Mouse (Mus musculus) forebrain, embryonic 14.5 days (tissue): ENCODE measurements around the gene Eef2. TPM values are rescaled to one million over a fixed set of nuclear protein-coding genes. Genes with fewer than 3 reads are reported as not detected.

Experiments
- ATAC-seq: fragments of 200-750 bp; cut with Nextera tagmentation; 2 replicates; pipeline ENCODE4 v1.8.0; 2017; ENCODE audit warnings: mild to moderate bottlenecking, moderate library complexity
- DNase-seq: peaks from one replicate; pipeline ENCODE4 v3.0.0-alpha.2; 2015; ENCODE audit warnings: low spot score
- H3K27ac ChIP-seq: fragments of 300-500 bp; sonication (generic); 2 replicates; pipeline ENCODE4 v1.5.1; 2014; ENCODE audit warnings: low read depth, mild to moderate bottlenecking, control low read depth, low read length, moderate library complexity
- H3K27me3 ChIP-seq: fragments of 300-500 bp; sonication (generic); replicated peaks from 2 replicates; pipeline ENCODE4 v1.6.1; 2014; ENCODE audit warnings: low read length, control low read depth, mixed read lengths; ENCODE audit not compliant: control insufficient read depth, insufficient read depth
- H3K36me3 ChIP-seq: fragments of 300-500 bp; sonication (generic); 2 replicates; pipeline ENCODE4 v1.6.1; 2014; ENCODE audit warnings: low read length, control low read depth; ENCODE audit not compliant: control insufficient read depth, insufficient read depth
- H3K4me1 ChIP-seq: fragments of 300-500 bp; sonication (generic); 2 replicates; pipeline ENCODE4 v1.6.1; 2014; ENCODE audit warnings: antibody characterized with exemption, low read length, control low read depth; ENCODE audit not compliant: control insufficient read depth, insufficient read depth
- H3K4me2 ChIP-seq: fragments of 300-500 bp; sonication (generic); 2 replicates; pipeline ENCODE4 v1.6.1; 2014; ENCODE audit warnings: mild to moderate bottlenecking, control low read depth, low read length
- H3K4me3 ChIP-seq: fragments of 300-500 bp; sonication (generic); 2 replicates; pipeline ENCODE4 v1.5.1; 2014; ENCODE audit warnings: low read depth, low read length, control low read depth
- H3K9ac ChIP-seq: fragments of 300-500 bp; sonication (generic); 2 replicates; pipeline ENCODE4 v1.6.1; 2014; ENCODE audit warnings: mild to moderate bottlenecking, low read length, control low read depth, moderate library complexity
- H3K9me3 ChIP-seq: fragments of 300-500 bp; sonication (generic); replicated peaks from 2 replicates; pipeline ENCODE4 v1.6.1; 2016; ENCODE audit warnings: low read length, control low read depth, mixed read lengths; ENCODE audit not compliant: control insufficient read depth
- WGBS: fragments of 180-500 bp; shearing (Covaris S2); extraction: QIAGEN DNeasy Blood & Tissue Kit; methylation state at CpG from one replicate; pipeline ENCODE4 v1.1.7; 2014; 5-methylcytosine and 5-hydroxymethylcytosine counted together
- polyA plus RNA-seq: library from polyadenylated mRNA; unstranded; fragments of >200 nt; fragmentation: Nextera tagmentation; extraction: Ambion mirVana; gene quantifications from 2 replicates; pipeline ENCODE4 v1.2.1, GENCODE M21; 2014

The Eef2 gene
- polyA plus RNA-seq, 1 experiment from 2014 or later: 520 TPM

- Histone ChIP-seq H3K4me3 (peak overlapping the region; percentile 82), H3K4me2 (peak overlapping the region; percentile 94), H3K9me3 (no peaks in the 10 kb centered on the region), H3K4me1 (peaks cover 13% of the 10 kb centered on the region), H3K36me3 (peaks cover 8% of the 10 kb centered on the region), H3K27ac (peak overlapping the region; percentile 88; the same call in 1 of the 2 replicates), H3K27me3 (peaks cover 19% of the 10 kb centered on the region), H3K9ac (peak overlapping the region; percentile 88)
- DNase-seq (no peak), ATAC-seq (no peak)
- 59% methylated on average over 11 of the region's 11 CpGs for WGBS
These were observed 37.5 kb upstream of the Eef2 start for GRCm38 (mm10) chr10:81138821-81139528.

- 81% methylated on average over 4 of the region's 4 CpGs for WGBS
- ATAC-seq (no peak), DNase-seq (no peak)
- H3K9me3 ChIP-seq: no peaks in the 10 kb centered on the region
- H3K4me3 ChIP-seq: peak overlapping the region; percentile 82; the same call in 1 of the 2 replicates
- no peak overlapping the region for H3K27ac ChIP-seq
- peaks cover 13% of the 10 kb centered on the region for H3K36me3 ChIP-seq
- H3K9ac ChIP-seq: peak overlapping the region; percentile 88
- H3K27me3 ChIP-seq: peaks cover 14% of the 10 kb centered on the region
- peaks cover 13% of the 10 kb centered on the region for H3K4me1 ChIP-seq
- peak overlapping the region; percentile 94 for H3K4me2 ChIP-seq
These were observed 36.9 kb upstream of the Eef2 start for GRCm38 (mm10) chr10:81139529-81139846.

- Histone ChIP-seq H3K36me3 (peaks cover 18% of the 10 kb centered on the region), H3K4me2 (peak overlapping the region; percentile 94; the same call in 1 of the 2 replicates), H3K9me3 (no peaks in the 10 kb centered on the region), H3K27ac (no peak overlapping the region), H3K9ac (peak overlapping the region; percentile 88; the same call in 1 of the 2 replicates), H3K27me3 (peaks cover 10% of the 10 kb centered on the region), H3K4me3 (no peak overlapping the region), H3K4me1 (peaks cover 13% of the 10 kb centered on the region)
- 67% methylated on average over 8 of the region's 8 CpGs for WGBS
- DNase-seq: no peak
- no peak for ATAC-seq
These were observed 36.4 kb upstream of the Eef2 start for GRCm38 (mm10) chr10:81140005-81140404.

- peaks cover 13% of the 10 kb centered on the region for H3K4me1 ChIP-seq
- no peak overlapping the region for H3K4me3 ChIP-seq
- no peaks in the 10 kb centered on the region for H3K9me3 ChIP-seq
- peaks cover 27% of the 10 kb centered on the region for H3K36me3 ChIP-seq
- 74% methylated on average over 10 of the region's 10 CpGs for WGBS
- no peak for DNase-seq
- H3K9ac ChIP-seq: peak overlapping the region; percentile 29; the same call in 1 of the 2 replicates
- no peak overlapping the region for H3K4me2 ChIP-seq
- H3K27me3 ChIP-seq: peaks cover under 1% of the 10 kb centered on the region; the same call in 1 of the 2 replicates
- H3K27ac ChIP-seq: no peak overlapping the region
- no peak for ATAC-seq
These were observed 35.5 kb upstream of the Eef2 start for GRCm38 (mm10) chr10:81140717-81141454.

- peaks cover 13% of the 10 kb centered on the region for H3K4me1 ChIP-seq
These were observed 34.8 kb upstream of the Eef2 start for GRCm38 (mm10) chr10:81141455-81142210.

GRCm38 (mm10) chr10:81142551-81142981, 33.9 kb upstream of the Eef2 start:
- no peaks in the 10 kb centered on the region for H3K9me3 ChIP-seq
- WGBS: 67% methylated on average over 5 of the region's 5 CpGs
- no peak overlapping the region for H3K4me3 ChIP-seq
- H3K27ac ChIP-seq: peak overlapping the region; percentile 24; the same call in 1 of the 2 replicates
- H3K27me3 ChIP-seq: no peaks in the 10 kb centered on the region
- ATAC-seq (no peak), DNase-seq (peak; percentile 31)
- no peak overlapping the region for H3K4me2 ChIP-seq
- H3K9ac ChIP-seq: no peak overlapping the region
- H3K4me1 ChIP-seq: peaks cover 13% of the 10 kb centered on the region
- H3K36me3 ChIP-seq: peaks cover 44% of the 10 kb centered on the region

More at GRCm38 (mm10) chr10:81141455-81142210, 34.8 kb upstream of the Eef2 start:
- Histone ChIP-seq H3K27ac (no peak overlapping the region), H3K9me3 (no peaks in the 10 kb centered on the region), H3K9ac (peak overlapping the region; percentile 21; the same call in 1 of the 2 replicates), H3K4me3 (no peak overlapping the region), H3K27me3 (no peaks in the 10 kb centered on the region), H3K36me3 (peaks cover 34% of the 10 kb centered on the region), H3K4me2 (no peak overlapping the region)
- WGBS: 89% methylated on average over 7 of the region's 7 CpGs
- ATAC-seq: no peak
- DNase-seq: no peak

- Histone ChIP-seq H3K4me3 (no peak overlapping the region), H3K36me3 (peaks cover 50% of the 10 kb centered on the region), H3K9ac (no peak overlapping the region), H3K27ac (peak overlapping the region; percentile 9; the same call in 1 of the 2 replicates), H3K9me3 (no peaks in the 10 kb centered on the region), H3K27me3 (no peaks in the 10 kb centered on the region), H3K4me2 (no peak overlapping the region), H3K4me1 (peaks cover 12% of the 10 kb centered on the region)
- WGBS: 91% methylated on average over 7 of the region's 7 CpGs
- ATAC-seq: no peak
- DNase-seq: no peak
These were observed 33.2 kb upstream of the Eef2 start for GRCm38 (mm10) chr10:81143157-81143633.

- Histone ChIP-seq H3K9me3 (no peaks in the 10 kb centered on the region), H3K4me2 (no peak overlapping the region), H3K36me3 (peaks cover 57% of the 10 kb centered on the region), H3K27ac (no peak overlapping the region), H3K4me3 (no peak overlapping the region), H3K27me3 (no peaks in the 10 kb centered on the region), H3K9ac (no peak overlapping the region), H3K4me1 (peaks cover 5% of the 10 kb centered on the region)
- DNase-seq: no peak
- no peak for ATAC-seq
- 97% methylated on average over 52 of the region's 52 CpGs for WGBS
These were observed 32.5 kb upstream of the Eef2 start for GRCm38 (mm10) chr10:81143845-81144437.
